Mouse (Mus musculus) kidney, embryonic 15.5 days (tissue): ENCODE data around the gene Pogz. TPM values are rescaled to one million over a fixed set of nuclear protein-coding genes. Genes with fewer than 3 reads are reported as not detected.
A peak's percentile ranks its signal among the peaks of the same experiment; 100 is the strongest.
"Not testable (repeated sequence)": the region's sequence is repeated elsewhere in the genome, so short reads cannot be mapped to it uniquely, and the experiment has no call there.

Experiments
- ATAC-seq: fragments of 200-750 bp; cut with Nextera tagmentation; replicated peaks from 2 replicates; pipeline ENCODE4 v1.8.0; 2017; ENCODE audit warnings: moderate TSS enrichment; ENCODE audit not compliant: low FRiP score
- H3K27ac ChIP-seq: fragments of 300-500 bp; sonication (generic); 2 replicates; pipeline ENCODE4 v1.5.1; 2015; ENCODE audit warnings: mild to moderate bottlenecking, inconsistent platforms
- H3K27me3 ChIP-seq: fragments of 300-500 bp; sonication (generic); 2 replicates; pipeline ENCODE4 v1.6.1; 2015; ENCODE audit warnings: inconsistent platforms
- H3K36me3 ChIP-seq: fragments of 300-500 bp; sonication (generic); 2 replicates; pipeline ENCODE4 v1.6.1; 2015; ENCODE audit warnings: inconsistent platforms
- H3K4me1 ChIP-seq: fragments of 300-500 bp; sonication (generic); 2 replicates; pipeline ENCODE4 v1.6.1; 2015; ENCODE audit warnings: inconsistent platforms
- H3K4me2 ChIP-seq: fragments of 300-500 bp; sonication (generic); 2 replicates; pipeline ENCODE4 v1.6.1; 2015; ENCODE audit warnings: moderate library complexity, mild to moderate bottlenecking, inconsistent platforms
- H3K4me3 ChIP-seq: fragments of 300-500 bp; sonication (generic); replicated peaks from 2 replicates; pipeline ENCODE4 v1.5.1; 2015; ENCODE audit warnings: mild to moderate bottlenecking, inconsistent platforms
- H3K9ac ChIP-seq: fragments of 300-500 bp; sonication (generic); 2 replicates; pipeline ENCODE4 v1.6.1; 2015; ENCODE audit warnings: mild to moderate bottlenecking, inconsistent platforms
- H3K9me3 ChIP-seq: fragments of 300-500 bp; sonication (generic); replicated peaks from 2 replicates; pipeline ENCODE4 v1.6.1; 2016; ENCODE audit warnings: inconsistent platforms
- WGBS: fragments of 180-500 bp; shearing (Covaris S2); methylation state at CpG from one replicate; pipeline ENCODE4 v1.1.7; 2015; ENCODE audit warnings: mixed read lengths; 5-methylcytosine and 5-hydroxymethylcytosine counted together
- polyA plus RNA-seq: library from polyadenylated mRNA; unstranded; fragments of >200 nt; fragmentation: Nextera tagmentation; extraction: Ambion mirVana; gene quantifications from 2 replicates; pipeline ENCODE4 v1.2.1, GENCODE M21; 2015

The Pogz gene
- polyA plus RNA-seq, 1 experiment from 2014 or later: 18.8 TPM

DNA sequence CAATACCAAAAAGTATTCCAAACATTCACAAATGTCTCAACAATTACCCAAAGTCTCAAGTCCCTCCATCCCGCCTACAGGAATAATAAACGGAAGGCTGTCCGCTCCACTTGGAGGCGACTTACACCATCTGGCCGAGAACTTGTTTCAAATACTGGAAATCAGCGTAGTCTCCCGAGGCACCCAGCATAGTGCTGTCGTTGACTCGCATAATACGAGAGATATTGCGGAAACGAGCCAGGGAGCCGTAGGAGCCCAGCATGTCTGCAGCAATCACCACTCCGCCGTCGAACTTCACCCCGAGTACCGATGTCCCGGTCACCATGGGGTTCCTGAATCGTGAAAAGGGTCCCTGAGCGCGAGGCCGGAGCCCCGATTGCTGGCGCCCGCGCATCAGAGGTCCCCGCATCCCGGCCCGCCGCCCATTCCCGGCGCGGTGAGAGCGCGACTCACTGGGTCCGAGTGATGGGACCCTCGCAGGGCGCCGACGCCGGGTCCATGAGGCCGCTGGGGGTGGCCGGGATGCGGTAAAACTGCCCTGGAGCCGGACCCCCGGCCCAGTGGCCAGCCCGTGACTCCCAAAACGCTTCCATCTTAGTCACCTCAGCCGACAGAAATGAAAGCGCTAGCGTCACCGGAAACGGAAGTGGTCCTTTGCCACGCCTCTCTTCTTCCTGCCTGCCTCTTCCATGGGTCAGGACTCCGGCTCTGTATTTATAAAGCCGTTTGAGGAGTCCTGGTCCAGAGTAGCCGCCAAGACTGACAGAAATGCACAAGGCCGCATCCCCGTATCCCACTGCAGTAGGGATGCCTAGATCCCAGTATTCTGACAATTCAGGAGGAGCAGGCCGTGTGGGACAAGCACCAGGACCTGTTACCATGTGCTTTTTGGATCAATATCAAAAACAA is 49.2 kb downstream of the Pogz start, which contains the start of gene Psmb4:
Gene Psmb4 (minus strand): TSS at position 646 of the 909 bp plus-strand sequence.
- Histone ChIP-seq H3K4me2 (peak within 1 kb of the TSS; percentile 89), H3K9ac (peak within 1 kb of the TSS; percentile 96), H3K27me3 (no peaks in the 10 kb centered on the region), H3K4me1 (peaks cover 15% of the 10 kb centered on the region), H3K9me3 (no peaks in the 10 kb centered on the region), H3K27ac (peak within 1 kb of the TSS; percentile 87), H3K36me3 (peaks cover 40% of the 10 kb centered on the region), H3K4me3 (peak within 1 kb of the TSS; percentile 99)
- ATAC-seq: peak; percentile 87
- WGBS: under 1% methylated on average over 61 of the region's 61 CpGs

- no peak overlapping the region for H3K27ac ChIP-seq
- H3K4me3 ChIP-seq: no peak overlapping the region
- H3K36me3 ChIP-seq: peaks cover 20% of the 10 kb centered on the region
- ATAC-seq: no peak
- H3K9me3 ChIP-seq: no peaks in the 10 kb centered on the region
- no peak overlapping the region for H3K4me2 ChIP-seq
- no peaks in the 10 kb centered on the region for H3K27me3 ChIP-seq
- H3K9ac ChIP-seq: no peak overlapping the region
- H3K4me1 ChIP-seq: peaks cover 15% of the 10 kb centered on the region
These were observed 51.2 kb downstream of the Pogz start for GRCm38 (mm10) chr3:94888595-94888994.

DNA sequence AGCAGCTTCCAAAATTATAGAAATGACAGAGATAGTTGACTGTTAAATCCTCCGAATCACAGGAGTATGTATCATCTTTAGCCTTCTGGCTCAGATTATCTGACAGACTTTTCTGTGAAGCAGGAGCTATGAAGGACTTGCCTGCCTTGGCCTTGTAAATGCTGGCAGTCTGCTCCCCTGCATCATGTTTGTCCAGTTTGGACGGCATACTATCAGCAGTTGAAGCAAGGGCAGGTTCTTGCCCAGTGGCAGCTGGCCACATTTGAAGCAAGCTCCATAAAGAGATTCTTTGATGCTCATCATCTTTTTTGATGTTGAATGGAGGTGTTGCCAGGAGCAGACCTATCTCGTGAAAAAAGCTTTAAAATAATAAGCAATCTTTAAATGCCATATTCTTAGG is 56.7 kb downstream of the Pogz start:
- Histone ChIP-seq H3K4me3 (no peak overlapping the region), H3K4me1 (no peaks in the 10 kb centered on the region), H3K36me3 (no peaks in the 10 kb centered on the region), H3K27ac (no peak overlapping the region), H3K9me3 (no peaks in the 10 kb centered on the region), H3K4me2 (no peak overlapping the region), H3K9ac (no peak overlapping the region), H3K27me3 (peaks cover 9% of the 10 kb centered on the region; the same call in 1 of the 2 replicates)
- ATAC-seq: no peak
- 75% methylated on average over 3 of the region's 3 CpGs for WGBS

GRCm38 (mm10) chr3:94902747-94903146 is 65.4 kb downstream of the Pogz start:
- 15% methylated on average over 7 of the region's 7 CpGs for WGBS
- no peak overlapping the region for H3K9ac ChIP-seq
- no peaks in the 10 kb centered on the region for H3K27me3 ChIP-seq
- H3K36me3 ChIP-seq: no peaks in the 10 kb centered on the region
- no peaks in the 10 kb centered on the region for H3K4me1 ChIP-seq
- H3K4me2 ChIP-seq: no peak overlapping the region
- H3K4me3 ChIP-seq: no peak overlapping the region
- H3K27ac ChIP-seq: no peak overlapping the region
- no peak for ATAC-seq
- no peaks in the 10 kb centered on the region for H3K9me3 ChIP-seq

- H3K27ac ChIP-seq, H3K27me3 ChIP-seq, H3K9ac ChIP-seq, H3K36me3 ChIP-seq, ATAC-seq, H3K4me3 ChIP-seq, H3K9me3 ChIP-seq, H3K4me2 ChIP-seq, H3K4me1 ChIP-seq: not testable (repeated sequence)
- WGBS: 64% methylated on average over 3 of the region's 3 CpGs
These were observed 67.4 kb downstream of the Pogz start for GRCm38 (mm10) chr3:94904759-94905158.

DNA sequence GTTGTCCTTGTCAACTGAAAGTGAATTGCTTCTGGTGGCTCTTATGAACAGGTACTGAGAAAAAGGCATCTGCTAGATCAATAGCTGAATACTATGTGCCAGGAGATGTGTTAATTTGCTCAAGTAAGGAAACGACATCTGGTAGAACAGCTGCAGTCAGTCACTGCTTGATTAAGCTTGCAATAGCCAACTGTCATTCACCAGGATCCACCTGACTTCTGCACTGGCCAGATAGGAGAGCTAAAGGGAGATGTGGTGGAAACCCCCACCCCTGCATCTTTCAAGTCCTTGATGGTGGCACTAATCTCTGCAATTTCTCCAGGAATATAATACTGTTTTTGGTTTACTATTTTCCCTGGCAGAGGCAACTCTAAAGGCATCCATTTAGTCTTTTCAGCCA is 69.1 kb downstream of the Pogz start:
- no peak overlapping the region for H3K4me2 ChIP-seq
- H3K27me3 ChIP-seq: no peaks in the 10 kb centered on the region
- no peaks in the 10 kb centered on the region for H3K9me3 ChIP-seq
- no peaks in the 10 kb centered on the region for H3K36me3 ChIP-seq
- WGBS: 46% methylated on average over 1 of the region's 1 CpGs
- H3K4me1 ChIP-seq: no peaks in the 10 kb centered on the region
- H3K27ac ChIP-seq: no peak overlapping the region
- no peak overlapping the region for H3K4me3 ChIP-seq
- ATAC-seq: no peak
- H3K9ac ChIP-seq: no peak overlapping the region

GRCm38 (mm10) chr3:94911050-94911693 is 73.8 kb downstream of the Pogz start:
- ATAC-seq: no peak
- Histone ChIP-seq H3K36me3 (no peaks in the 10 kb centered on the region), H3K9me3 (no peaks in the 10 kb centered on the region), H3K4me1 (no peaks in the 10 kb centered on the region), H3K4me2 (no peak overlapping the region), H3K27ac (no peak overlapping the region), H3K27me3 (no peaks in the 10 kb centered on the region), H3K9ac (no peak overlapping the region), H3K4me3 (no peak overlapping the region)
- WGBS: 72% methylated on average over 2 of the region's 2 CpGs

- no peaks in the 10 kb centered on the region for H3K36me3 ChIP-seq
- no peaks in the 10 kb centered on the region for H3K27me3 ChIP-seq
- no peak overlapping the region for H3K4me2 ChIP-seq
- no peak overlapping the region for H3K9ac ChIP-seq
- H3K27ac ChIP-seq: no peak overlapping the region
- H3K4me1 ChIP-seq: peaks cover 11% of the 10 kb centered on the region
- H3K4me3 ChIP-seq: no peak overlapping the region
- WGBS: 47% methylated on average over 5 of the region's 5 CpGs
- H3K9me3 ChIP-seq: no peaks in the 10 kb centered on the region
- no peak for ATAC-seq
These were observed 76.4 kb downstream of the Pogz start for GRCm38 (mm10) chr3:94913801-94914200.

GRCm38 (mm10) chr3:94915903-94916741 is 78.8 kb downstream of the Pogz start:
- Histone ChIP-seq H3K4me1 (peaks cover 11% of the 10 kb centered on the region), H3K4me3 (no peak overlapping the region), H3K27me3 (no peaks in the 10 kb centered on the region), H3K9ac (no peak overlapping the region), H3K36me3 (no peaks in the 10 kb centered on the region), H3K9me3 (no peaks in the 10 kb centered on the region), H3K4me2 (no peak overlapping the region), H3K27ac (no peak overlapping the region)
- ATAC-seq: no peak
- WGBS: 77% methylated on average over 7 of the region's 7 CpGs

DNA sequence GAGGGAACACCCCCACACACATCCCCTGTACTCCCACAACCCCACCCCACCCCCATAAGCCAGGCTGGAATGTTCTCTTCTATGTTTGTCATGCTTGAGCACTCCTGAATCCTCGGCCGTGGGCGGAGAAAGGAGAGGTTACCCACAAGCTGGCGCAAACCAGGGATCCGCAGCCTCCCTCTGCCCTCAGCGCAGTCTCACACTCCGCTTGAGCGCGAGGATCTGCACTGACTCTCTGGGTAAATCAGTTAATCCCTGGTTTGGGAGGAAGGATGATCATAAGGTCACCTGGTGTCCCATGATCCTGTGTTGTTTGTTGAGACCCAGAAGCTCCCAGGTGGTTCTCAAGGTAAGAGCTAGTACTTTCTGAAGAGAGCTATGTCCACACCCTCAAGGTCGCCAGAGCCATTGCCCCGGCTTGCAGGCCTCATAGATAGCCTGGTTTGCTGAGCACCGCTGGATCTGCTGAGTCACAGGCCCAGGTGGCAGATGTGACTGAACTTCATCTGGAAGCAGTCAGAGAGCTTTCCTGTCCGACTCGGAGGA is 80.5 kb downstream of the Pogz start:
- Histone ChIP-seq H3K27ac (peak overlapping the region; percentile 76), H3K9ac (no peak overlapping the region), H3K9me3 (no peaks in the 10 kb centered on the region), H3K27me3 (no peaks in the 10 kb centered on the region), H3K36me3 (no peaks in the 10 kb centered on the region), H3K4me2 (peak overlapping the region; percentile 13), H3K4me1 (peaks cover 11% of the 10 kb centered on the region), H3K4me3 (no peak overlapping the region)
- ATAC-seq: peak; percentile 92
- WGBS: 35% methylated on average over 14 of the region's 14 CpGs

- Histone ChIP-seq H3K27ac (no peak overlapping the region), H3K4me1 (peaks cover 11% of the 10 kb centered on the region), H3K27me3 (no peaks in the 10 kb centered on the region), H3K36me3 (no peaks in the 10 kb centered on the region), H3K9ac (no peak overlapping the region), H3K4me2 (no peak overlapping the region), H3K4me3 (no peak overlapping the region), H3K9me3 (no peaks in the 10 kb centered on the region)
- no peak for ATAC-seq
- WGBS: 57% methylated on average over 4 of the region's 4 CpGs
These were observed 81.5 kb downstream of the Pogz start for GRCm38 (mm10) chr3:94918845-94919244.
